Mouse (Mus musculus): ENCODE results near the gene Rps6ka3. TPM values are rescaled to one million over a fixed set of nuclear protein-coding genes. Genes with fewer than 3 reads are reported as not detected.

The Rps6ka3 gene
- total RNA-seq (2023), result 44.5 to 62.0 TPM (median 51.0 TPM) in 4 replicates

GRCm38 (mm10) chrX:159210007-159210406 lies at the start of gene Rps6ka3:
TSS of gene Rps6ka3 (plus strand) at chrX:159210307.

DNA sequence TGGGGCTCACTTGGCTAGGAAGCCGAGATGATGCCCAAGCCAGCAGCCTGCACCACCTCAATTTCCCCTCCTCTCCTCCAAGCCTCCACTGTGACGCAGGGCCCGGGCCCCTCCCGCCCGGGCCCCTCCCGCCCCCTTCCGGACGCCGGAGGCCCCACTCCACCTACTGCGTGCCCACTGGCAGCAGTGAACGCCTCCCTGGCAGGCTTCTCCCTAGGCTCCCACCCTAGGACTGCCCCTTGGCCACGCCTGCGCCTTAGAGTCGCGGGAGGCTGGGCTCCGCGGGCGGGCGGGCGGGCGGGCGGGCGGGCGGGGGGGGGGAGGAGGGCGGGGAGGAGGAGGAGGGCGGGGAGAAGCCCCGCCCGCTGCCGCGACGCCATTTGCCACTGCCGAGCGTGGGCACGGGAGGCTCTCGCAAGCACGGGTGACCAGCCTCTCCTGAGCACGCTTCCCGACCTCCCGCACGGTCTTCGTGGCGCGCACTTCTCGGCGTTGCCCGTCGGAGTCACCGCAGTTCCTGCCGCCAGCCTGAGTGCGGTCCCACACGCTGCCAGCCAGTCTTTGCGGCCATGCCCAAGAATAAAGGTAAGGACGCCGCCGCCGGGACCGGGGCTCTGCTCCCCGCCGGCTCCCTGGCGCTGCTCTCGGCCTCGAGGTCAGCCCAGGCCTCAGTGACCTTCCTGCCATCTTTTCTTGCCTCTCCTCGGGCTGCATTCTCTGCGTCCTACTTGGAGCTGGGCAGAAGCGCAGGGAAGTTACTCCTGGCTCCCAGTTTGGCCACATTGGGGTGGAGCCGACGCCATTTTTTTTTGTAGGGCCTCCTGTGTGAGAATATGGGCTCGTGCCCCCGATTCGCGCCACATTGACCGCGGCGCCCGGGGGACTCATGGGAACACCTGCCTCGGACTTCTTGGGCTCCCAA lies 162.0 kb downstream of the Rps6ka3 start, which contains the start of gene Eif1ax:
Gene Eif1ax, plus strand, starts transcription at position 348 of the 922 bp plus-strand sequence.

DNA sequence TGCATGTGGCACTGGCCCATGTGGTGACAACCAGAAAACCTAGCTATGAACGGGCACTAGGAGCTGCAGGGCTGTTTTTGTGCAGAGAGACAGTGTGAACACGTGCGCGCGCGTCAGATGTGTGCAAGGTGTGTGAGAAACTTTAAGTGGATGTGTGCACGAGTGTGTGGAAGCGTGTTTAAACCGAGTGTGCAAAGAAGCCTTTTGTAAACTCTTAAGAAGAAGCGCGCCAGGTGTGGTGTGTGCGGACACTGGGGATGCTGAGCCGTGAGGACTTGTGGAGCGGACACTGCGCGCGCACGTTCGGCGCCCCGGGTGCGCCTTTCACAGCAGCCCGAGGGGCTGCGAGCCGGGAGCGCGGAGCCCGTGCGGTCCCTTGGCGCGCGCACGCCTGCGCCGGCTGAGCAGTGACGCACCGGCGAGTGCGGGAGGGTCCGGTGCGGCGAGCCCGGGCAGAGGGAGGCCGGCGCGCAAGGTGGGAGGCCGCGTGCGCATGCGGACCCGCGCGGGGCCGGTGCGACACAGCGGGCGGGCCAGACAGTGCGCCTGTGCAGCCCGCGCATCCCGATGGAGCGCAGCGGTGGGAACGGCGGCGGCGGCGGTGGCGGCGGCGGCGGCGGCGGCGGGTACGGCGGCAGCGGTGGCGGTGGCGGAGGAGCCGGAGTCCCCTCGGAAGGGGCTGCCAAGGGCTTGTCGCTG lies 204.2 kb downstream of the Rps6ka3 start, which contains the start of gene Map7d2:
Gene Map7d2, plus strand, starts transcription at position 443 of the 699 bp plus-strand sequence.

Other genes starting within 250 kb of the Rps6ka3 start
- gene Eif1ax, start 161.9 kb downstream of the Rps6ka3 start, total RNA-seq (2023), result 31.4 to 48.6 TPM (median 39.0 TPM) in 4 replicates
- gene Map7d2, start 204.3 kb downstream of the Rps6ka3 start, total RNA-seq (2023), result not detected in 4 replicates

Measured in B cell, adult 62 days (primary cell).